Mouse (Mus musculus): Measurements from ENCODE around the gene Glo1. TPM values are rescaled to one million over a fixed set of nuclear protein-coding genes. Genes with fewer than 3 reads are reported as not detected.
"Not testable (repeated sequence)": the region's sequence is repeated elsewhere in the genome, so short reads cannot be mapped to it uniquely, and the experiment has no call there.

Glo1 gene
- polyA plus RNA-seq, 1 experiment from 2014 or later: 161 TPM

- no peaks in the 10 kb centered on the region for H3K9me3 ChIP-seq (ENCODE audit: low read length)
- no peak overlapping the region for H3K4me3 ChIP-seq (ENCODE audit: low read depth, low read length)
- TF ChIP-seq CTCF (IDR thresholded peaks at IDR 0.05): no peak
- no peak for TF ChIP-seq EP300 (IDR thresholded peaks at IDR 0.05)
- ATAC-seq (no peak), DNase-seq (ENCODE audit: low spot score) (no peak)
- no peaks in the 10 kb centered on the region for H3K36me3 ChIP-seq (ENCODE audit: insufficient read depth, low read length)
- H3K4me1 ChIP-seq (ENCODE audit: insufficient read depth, low read depth, low read length): no peaks in the 10 kb centered on the region
- 63% methylated on average over 2 of the region's 2 CpGs for WGBS
- H3K4me2 ChIP-seq (replicated peaks; ENCODE audit: low read depth, low read length): no peak overlapping the region
- no peak overlapping the region for H3K9ac ChIP-seq (replicated peaks; ENCODE audit: low read depth)
- H3K27me3 ChIP-seq (replicated peaks; ENCODE audit: insufficient read depth, low read length): no peaks in the 10 kb centered on the region
- H3K27ac ChIP-seq (ENCODE audit: low read length): no peak overlapping the region
Measured at GRCm38 (mm10) chr17:30638996-30639395, 12.3 kb upstream of the Glo1 start.

GRCm38 (mm10) chr17:30637714-30638113 lies 11.0 kb upstream of the Glo1 start:
- H3K4me2 ChIP-seq (replicated peaks; ENCODE audit: low read depth, low read length): no peak overlapping the region
- ATAC-seq (no peak), DNase-seq (ENCODE audit: low spot score) (no peak)
- 26% methylated on average over 1 of the region's 1 CpGs for WGBS
- H3K4me3 ChIP-seq (ENCODE audit: low read depth, low read length): no peak overlapping the region
- H3K27me3 ChIP-seq (replicated peaks; ENCODE audit: insufficient read depth, low read length): no peaks in the 10 kb centered on the region
- no peak overlapping the region for H3K27ac ChIP-seq (ENCODE audit: low read length)
- no peaks in the 10 kb centered on the region for H3K9me3 ChIP-seq (ENCODE audit: low read length)
- no peaks in the 10 kb centered on the region for H3K36me3 ChIP-seq (ENCODE audit: insufficient read depth, low read length)
- no peaks in the 10 kb centered on the region for H3K4me1 ChIP-seq (ENCODE audit: insufficient read depth, low read depth, low read length)
- TF ChIP-seq EP300 (IDR thresholded peaks at IDR 0.05): no peak
- no peak for TF ChIP-seq CTCF (IDR thresholded peaks at IDR 0.05)
- H3K9ac ChIP-seq (replicated peaks; ENCODE audit: low read depth): no peak overlapping the region

- WGBS: 23% methylated on average over 16 of the region's 17 CpGs
- Histone ChIP-seq H3K9me3 (ENCODE audit: low read length) (no peaks in the 10 kb centered on the region), H3K27ac (ENCODE audit: low read length) (no peak overlapping the region), H3K9ac (replicated peaks; ENCODE audit: low read depth) (no peak overlapping the region), H3K36me3 (ENCODE audit: insufficient read depth, low read length) (no peaks in the 10 kb centered on the region), H3K27me3 (replicated peaks; ENCODE audit: insufficient read depth, low read length) (no peaks in the 10 kb centered on the region), H3K4me1 (ENCODE audit: insufficient read depth, low read depth, low read length) (no peaks in the 10 kb centered on the region), H3K4me3 (ENCODE audit: low read depth, low read length) (no peak overlapping the region), H3K4me2 (replicated peaks; ENCODE audit: low read depth, low read length) (peak overlapping the region; percentile 38)
- no peak for ATAC-seq
- TF ChIP-seq CTCF (IDR thresholded peaks at IDR 0.05) (no peak), EP300 (IDR thresholded peaks at IDR 0.05) (no peak)
- peak; percentile 43 for DNase-seq (ENCODE audit: low spot score)
Measured at GRCm38 (mm10) chr17:30635367-30635766, 8.7 kb upstream of the Glo1 start.

- H3K9ac ChIP-seq (replicated peaks; ENCODE audit: low read depth); H3K36me3 ChIP-seq (ENCODE audit: insufficient read depth, low read length): not testable (repeated sequence)
- no CpG with 5 or more reads among the region's 20 CpGs for WGBS
Measured at GRCm38 (mm10) chr17:30624132-30624531, 2.5 kb downstream of the Glo1 start, which contains the start of gene Dnah8. TSS of gene Dnah8 (plus strand) at chr17:30624354.

GRCm38 (mm10) chr17:30623200-30623599 lies 3.5 kb downstream of the Glo1 start:
- no peaks in the 10 kb centered on the region for H3K9me3 ChIP-seq (ENCODE audit: low read length)
- no peak for TF ChIP-seq CTCF (IDR thresholded peaks at IDR 0.05)
- no peak for TF ChIP-seq EP300 (IDR thresholded peaks at IDR 0.05)
- no peaks in the 10 kb centered on the region for H3K4me1 ChIP-seq (ENCODE audit: insufficient read depth, low read depth, low read length)
- no peak overlapping the region for H3K9ac ChIP-seq (replicated peaks; ENCODE audit: low read depth)
- no peak for ATAC-seq
- H3K36me3 ChIP-seq (ENCODE audit: insufficient read depth, low read length): no peaks in the 10 kb centered on the region
- no peak overlapping the region for H3K4me3 ChIP-seq (ENCODE audit: low read depth, low read length)
- WGBS: 88% methylated on average over 3 of the region's 3 CpGs
- no peaks in the 10 kb centered on the region for H3K27me3 ChIP-seq (replicated peaks; ENCODE audit: insufficient read depth, low read length)
- H3K4me2 ChIP-seq (replicated peaks; ENCODE audit: low read depth, low read length): no peak overlapping the region
- DNase-seq (ENCODE audit: low spot score): no peak
- no peak overlapping the region for H3K27ac ChIP-seq (ENCODE audit: low read length)

More at GRCm38 (mm10) chr17:30624132-30624531, 2.5 kb downstream of the Glo1 start, which contains the start of gene Dnah8:
- H3K4me3 ChIP-seq (ENCODE audit: low read depth, low read length); H3K27me3 ChIP-seq (replicated peaks; ENCODE audit: insufficient read depth, low read length); H3K4me1 ChIP-seq (ENCODE audit: insufficient read depth, low read depth, low read length); DNase-seq (ENCODE audit: low spot score); H3K4me2 ChIP-seq (replicated peaks; ENCODE audit: low read depth, low read length); H3K9me3 ChIP-seq (ENCODE audit: low read length); H3K27ac ChIP-seq (ENCODE audit: low read length): not testable (repeated sequence)
- ATAC-seq: peak; percentile 66

GRCm38 (mm10) chr17:30621450-30621849 lies 5.2 kb downstream of the Glo1 start:
- H3K36me3 ChIP-seq (ENCODE audit: insufficient read depth, low read length): no peaks in the 10 kb centered on the region
- TF ChIP-seq CTCF (IDR thresholded peaks at IDR 0.05) (peak; percentile 19), EP300 (IDR thresholded peaks at IDR 0.05) (no peak)
- no peaks in the 10 kb centered on the region for H3K27me3 ChIP-seq (replicated peaks; ENCODE audit: insufficient read depth, low read length)
- no peak overlapping the region for H3K4me2 ChIP-seq (replicated peaks; ENCODE audit: low read depth, low read length)
- H3K4me3 ChIP-seq (ENCODE audit: low read depth, low read length): no peak overlapping the region
- no peak overlapping the region for H3K9ac ChIP-seq (replicated peaks; ENCODE audit: low read depth)
- H3K27ac ChIP-seq (ENCODE audit: low read length): no peak overlapping the region
- no peaks in the 10 kb centered on the region for H3K4me1 ChIP-seq (ENCODE audit: insufficient read depth, low read depth, low read length)
- 72% methylated on average over 4 of the region's 4 CpGs for WGBS
- DNase-seq (ENCODE audit: low spot score): no peak
- H3K9me3 ChIP-seq (ENCODE audit: low read length): no peaks in the 10 kb centered on the region
- no peak for ATAC-seq

GRCm38 (mm10) chr17:30620548-30620947 lies 6.1 kb downstream of the Glo1 start:
- Histone ChIP-seq H3K27me3 (replicated peaks; ENCODE audit: insufficient read depth, low read length) (no peaks in the 10 kb centered on the region), H3K4me3 (ENCODE audit: low read depth, low read length) (no peak overlapping the region), H3K9me3 (ENCODE audit: low read length) (no peaks in the 10 kb centered on the region), H3K4me2 (replicated peaks; ENCODE audit: low read depth, low read length) (no peak overlapping the region), H3K27ac (ENCODE audit: low read length) (no peak overlapping the region), H3K4me1 (ENCODE audit: insufficient read depth, low read depth, low read length) (no peaks in the 10 kb centered on the region), H3K36me3 (ENCODE audit: insufficient read depth, low read length) (no peaks in the 10 kb centered on the region), H3K9ac (replicated peaks; ENCODE audit: low read depth) (no peak overlapping the region)
- ATAC-seq: no peak
- no peak for DNase-seq (ENCODE audit: low spot score)
- TF ChIP-seq CTCF (IDR thresholded peaks at IDR 0.05): no peak
- no peak for TF ChIP-seq EP300 (IDR thresholded peaks at IDR 0.05)
- 46% methylated on average over 2 of the region's 2 CpGs for WGBS
